Mouse (Mus musculus) bone marrow, adult 2 months (tissue): Measurements from ENCODE around the gene Gm49336.

Experiments used
- CTCF ChIP-seq: fragments of 200-500 bp; IDR thresholded peaks from 2 replicates; pipeline ENCODE4 v1.5.1; 2011; ENCODE audit warnings: low read length, control low read depth; ENCODE audit not compliant: control insufficient read depth, insufficient read depth
- POLR2A ChIP-seq: fragments of 200-500 bp; IDR thresholded peaks from 2 replicates; pipeline ENCODE4 v1.6.1; 2011; ENCODE audit warnings: low read depth, mild to moderate bottlenecking, control low read depth, low read length, borderline replicate concordance; ENCODE audit not compliant: control insufficient read depth

- no peak for TF ChIP-seq CTCF
- TF ChIP-seq POLR2A: no peak
Observed at GRCm38 (mm10) chr14:60286194-60286863, 35.0 kb upstream of the Gm49336 start.
